Mouse (Mus musculus): ENCODE results near the gene Tenm2. TPM values are rescaled to one million over a fixed set of nuclear protein-coding genes. Genes with fewer than 3 reads are reported as not detected.

Tenm2 gene
- total and polyA plus RNA-seq, 2 experiments from 2014 or later: 41.8 to 91.3 TPM

DNA sequence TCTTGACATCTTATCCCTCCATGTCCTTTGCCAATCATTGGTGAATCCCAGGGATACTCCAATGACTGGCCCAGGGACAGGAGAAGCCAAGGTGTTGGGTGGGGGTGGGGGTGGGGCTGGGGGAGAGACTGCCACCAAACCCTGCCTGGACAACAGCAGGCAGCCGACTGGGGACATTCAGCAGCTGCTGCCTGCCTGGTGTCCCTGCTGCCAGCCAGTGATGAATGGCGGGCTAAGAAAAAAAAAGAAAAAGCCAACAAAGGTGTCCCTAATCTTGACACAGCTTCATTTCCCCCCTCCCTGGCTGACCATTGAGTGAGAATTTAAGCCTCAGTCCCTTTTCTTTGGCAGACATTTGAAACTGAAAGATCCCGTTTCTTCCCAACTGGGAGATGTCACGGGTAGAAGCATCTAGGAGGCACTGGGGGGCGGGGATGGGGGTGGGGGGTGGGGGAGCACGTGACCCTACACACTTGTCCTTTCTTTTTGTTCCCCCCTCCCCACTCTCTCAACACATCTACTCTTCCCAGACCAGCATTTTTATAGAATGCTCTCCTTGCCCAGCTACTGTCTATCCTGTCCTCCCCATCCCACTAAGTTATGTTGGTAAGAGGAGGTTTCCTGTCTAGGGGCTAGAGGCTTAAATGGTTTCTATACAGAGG is 1263.4 kb downstream of the Tenm2 start:
- H3K4me2 ChIP-seq (ENCODE audit: low read depth): no peak overlapping the region
- 14% methylated on average over 6 of the region's 6 CpGs for WGBS
- ATAC-seq: no peak

DNA sequence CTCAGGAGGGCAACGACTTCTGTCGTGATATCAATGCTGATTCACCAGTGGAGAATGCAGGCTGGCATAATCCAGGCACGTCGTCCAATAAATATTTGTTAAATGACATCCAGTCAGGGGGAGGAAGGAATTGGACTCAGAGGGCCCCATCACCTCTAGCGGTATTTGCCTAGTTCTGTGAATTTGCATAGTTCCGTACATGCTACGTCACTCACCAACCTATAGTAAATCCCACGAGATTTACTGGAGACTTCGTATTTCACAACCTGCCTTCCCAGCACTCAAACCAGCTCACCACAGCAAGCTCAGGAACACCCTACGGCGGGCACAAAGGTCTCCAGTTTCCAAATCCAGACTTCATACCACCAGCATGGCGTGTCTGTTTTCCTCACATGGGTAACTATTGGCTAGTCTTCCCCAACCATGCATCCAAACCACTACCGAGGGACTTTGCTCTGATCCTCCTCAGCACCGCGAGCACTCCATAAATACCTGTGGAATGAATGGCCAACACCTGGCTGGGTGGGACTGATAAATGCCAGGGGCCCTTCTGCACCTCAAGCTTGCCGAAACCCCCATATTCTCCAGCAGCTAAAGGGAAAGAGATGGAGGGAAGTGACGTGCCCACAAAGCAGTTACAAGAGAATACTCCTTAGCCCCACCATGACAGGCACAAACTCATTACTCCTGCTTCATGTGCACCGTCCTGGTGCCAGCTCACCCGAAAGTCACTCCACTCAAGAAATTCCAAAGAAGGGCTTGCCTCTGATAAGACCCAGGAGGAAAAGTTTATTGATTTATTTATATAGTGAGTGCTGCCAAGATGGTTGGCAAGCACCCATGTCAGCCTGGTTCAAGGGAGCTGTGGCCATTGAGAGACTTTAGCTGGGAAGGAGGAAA is 1264.7 kb downstream of the Tenm2 start:
- ATAC-seq (no peak), DNase-seq (no peak)
- H3K4me1 ChIP-seq (ENCODE audit: insufficient read depth): peaks cover 1% of the 10 kb centered on the region
- H3K4me2 ChIP-seq (ENCODE audit: low read depth): no peak overlapping the region
- H3K9ac ChIP-seq: no peak overlapping the region
- 90% methylated on average over 19 of the region's 19 CpGs for whole genome bisulfite sequencing
- no peaks in the 10 kb centered on the region for H3K36me3 ChIP-seq (ENCODE audit: insufficient read depth)
- H3K9me3 ChIP-seq (ENCODE audit: low read length): no peaks in the 10 kb centered on the region
- TF ChIP-seq CTCF (IDR thresholded peaks at IDR 0.05; ENCODE audit: low read depth): no peak
- H3K4me3 ChIP-seq (ENCODE audit: low read depth, low read length): no peak overlapping the region
- no peak overlapping the region for H3K27ac ChIP-seq (ENCODE audit: low read depth, low read length)
- no peaks in the 10 kb centered on the region for H3K27me3 ChIP-seq (ENCODE audit: insufficient read depth, low read length)

More for the DNA sequence above, 1263.4 kb downstream of the Tenm2 start:
- no peak for TF ChIP-seq CTCF (IDR thresholded peaks at IDR 0.05; ENCODE audit: low read depth)
- no peak for DNase-seq
- Histone ChIP-seq H3K27ac (ENCODE audit: low read depth, low read length) (no peak overlapping the region), H3K27me3 (ENCODE audit: insufficient read depth, low read length) (no peaks in the 10 kb centered on the region), H3K9me3 (ENCODE audit: low read length) (no peaks in the 10 kb centered on the region), H3K36me3 (ENCODE audit: insufficient read depth) (no peaks in the 10 kb centered on the region), H3K4me1 (ENCODE audit: insufficient read depth) (peaks cover 10% of the 10 kb centered on the region), H3K4me3 (ENCODE audit: low read depth, low read length) (no peak overlapping the region), H3K9ac (no peak overlapping the region)

DNA sequence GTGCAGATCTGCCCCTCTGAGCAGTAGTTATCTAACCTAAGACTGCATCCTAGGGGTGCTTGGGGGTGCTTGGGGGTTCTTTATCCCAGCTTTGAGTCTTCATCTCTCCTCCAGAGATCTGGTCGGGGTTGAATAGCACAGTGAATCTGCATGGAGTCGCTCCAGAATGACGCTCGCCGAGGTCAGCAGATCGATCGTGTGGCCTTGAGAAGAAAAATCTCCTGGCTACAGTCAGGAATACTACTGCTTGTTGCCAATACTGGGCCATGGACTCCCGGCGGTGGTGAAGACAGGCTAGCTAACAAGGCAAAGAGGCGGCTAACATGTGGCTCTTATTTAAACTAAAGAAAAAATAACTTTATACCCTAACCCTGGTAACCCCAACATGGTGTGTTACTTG is 1267.5 kb downstream of the Tenm2 start:
- H3K36me3 ChIP-seq (ENCODE audit: insufficient read depth): no peaks in the 10 kb centered on the region
- DNase-seq (no peak), ATAC-seq (no peak)
- H3K4me2 ChIP-seq (ENCODE audit: low read depth): no peak overlapping the region
- no peak for TF ChIP-seq CTCF (IDR thresholded peaks at IDR 0.05; ENCODE audit: low read depth)
- no peak overlapping the region for H3K27ac ChIP-seq (ENCODE audit: low read depth, low read length)
- no peaks in the 10 kb centered on the region; the same call in 1 of the 2 replicates for H3K4me1 ChIP-seq (ENCODE audit: insufficient read depth)
- WGBS: 96% methylated on average over 10 of the region's 10 CpGs
- H3K27me3 ChIP-seq (ENCODE audit: insufficient read depth, low read length): no peaks in the 10 kb centered on the region
- H3K4me3 ChIP-seq (ENCODE audit: low read depth, low read length): no peak overlapping the region
- H3K9me3 ChIP-seq (ENCODE audit: low read length): no peaks in the 10 kb centered on the region
- no peak overlapping the region for H3K9ac ChIP-seq

DNA sequence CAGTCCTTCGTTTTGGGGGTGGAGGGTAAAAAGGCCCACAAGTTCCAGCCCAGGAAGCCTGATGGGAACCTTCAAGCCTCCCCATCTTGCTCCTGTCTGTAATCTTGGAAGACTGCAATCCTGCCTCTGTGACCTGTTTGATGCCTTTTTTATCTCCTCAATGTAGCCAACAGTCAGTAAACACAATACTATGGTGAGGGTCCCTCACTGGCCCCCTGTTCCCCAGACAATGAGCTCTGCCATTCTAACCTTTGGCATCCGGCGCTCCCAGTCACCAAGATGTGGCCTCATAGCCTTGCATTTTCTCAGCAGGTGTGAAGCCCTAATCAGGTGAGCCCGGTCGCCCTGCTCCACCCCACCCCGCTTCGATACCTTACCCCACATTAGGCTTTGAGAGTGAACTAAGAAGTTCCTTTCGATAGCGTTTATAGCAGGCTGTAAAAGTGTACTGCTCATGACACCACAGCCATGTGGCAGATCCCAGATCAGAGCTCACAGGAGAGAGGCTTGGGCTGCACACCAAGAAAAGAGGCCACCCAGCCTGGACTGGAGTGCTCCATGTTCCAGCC is 1271.7 kb downstream of the Tenm2 start:
- H3K4me2 ChIP-seq (ENCODE audit: low read depth): no peak overlapping the region

DNA sequence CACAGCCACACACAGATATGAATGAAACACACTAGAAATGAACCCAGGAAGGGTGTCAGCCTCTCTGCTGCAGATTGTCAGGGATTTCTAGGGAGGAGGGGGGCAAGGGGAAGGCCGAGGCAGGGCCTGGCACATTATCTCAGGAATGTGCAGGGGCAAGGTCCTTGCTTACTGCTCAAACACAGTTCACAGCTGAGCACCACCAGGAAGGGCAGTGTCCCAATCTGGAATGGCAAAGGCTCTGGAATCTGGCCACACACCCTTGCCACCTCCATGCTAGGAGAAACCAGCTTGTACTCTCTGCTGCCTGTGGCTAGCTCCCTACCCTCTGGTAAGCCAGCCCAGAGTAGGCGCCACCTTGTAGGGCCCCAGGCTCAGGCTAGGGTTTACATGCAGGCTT is 1272.2 kb downstream of the Tenm2 start:
- no peak for ATAC-seq

More for the DNA sequence above, 1271.7 kb downstream of the Tenm2 start:
- no peak overlapping the region for H3K4me3 ChIP-seq (ENCODE audit: low read depth, low read length)
- no peak overlapping the region for H3K27ac ChIP-seq (ENCODE audit: low read depth, low read length)
- no peak for DNase-seq
- no peaks in the 10 kb centered on the region for H3K4me1 ChIP-seq (ENCODE audit: insufficient read depth)
- no peaks in the 10 kb centered on the region for H3K36me3 ChIP-seq (ENCODE audit: insufficient read depth)
- no peaks in the 10 kb centered on the region for H3K9me3 ChIP-seq (ENCODE audit: low read length)
- ATAC-seq: no peak
- no peak overlapping the region for H3K9ac ChIP-seq
- TF ChIP-seq CTCF (IDR thresholded peaks at IDR 0.05; ENCODE audit: low read depth): no peak
- H3K27me3 ChIP-seq (ENCODE audit: insufficient read depth, low read length): no peaks in the 10 kb centered on the region
- 85% methylated on average over 9 of the region's 9 CpGs for WGBS

DNA sequence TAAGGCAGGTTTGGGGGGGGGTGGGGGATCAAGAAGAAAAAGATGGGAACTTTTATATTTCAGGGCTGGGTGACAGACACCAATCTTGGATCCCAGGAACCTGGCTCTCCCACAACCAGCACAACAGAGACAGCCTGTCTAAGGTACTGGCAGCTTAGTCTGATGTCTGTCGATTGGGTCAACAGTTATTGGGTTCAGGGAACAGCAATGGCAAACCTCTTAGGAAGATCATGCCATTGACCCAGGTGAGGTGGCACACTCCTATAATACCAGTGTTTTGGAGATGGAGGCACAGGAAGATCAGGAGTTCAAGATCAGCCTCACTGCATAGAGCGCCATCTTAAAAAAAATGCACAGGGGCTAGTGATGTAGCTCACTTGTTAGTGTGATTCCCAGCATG is 1273.3 kb downstream of the Tenm2 start:
- ATAC-seq: no peak
- no peak overlapping the region for H3K27ac ChIP-seq (ENCODE audit: low read depth, low read length)
- H3K4me1 ChIP-seq (ENCODE audit: insufficient read depth): no peaks in the 10 kb centered on the region
- TF ChIP-seq CTCF (IDR thresholded peaks at IDR 0.05; ENCODE audit: low read depth): no peak
- no peak overlapping the region for H3K4me3 ChIP-seq (ENCODE audit: low read depth, low read length)
- no peak overlapping the region for H3K4me2 ChIP-seq (ENCODE audit: low read depth)
- H3K9ac ChIP-seq: no peak overlapping the region
- no peaks in the 10 kb centered on the region for H3K36me3 ChIP-seq (ENCODE audit: insufficient read depth)
- H3K9me3 ChIP-seq (ENCODE audit: low read length): no peaks in the 10 kb centered on the region
- no peaks in the 10 kb centered on the region for H3K27me3 ChIP-seq (ENCODE audit: insufficient read depth, low read length)
- DNase-seq: no peak
- WGBS: 92% methylated on average over 2 of the region's 2 CpGs

More for the DNA sequence above, 1272.2 kb downstream of the Tenm2 start:
- Histone ChIP-seq H3K9ac (no peak overlapping the region), H3K27ac (ENCODE audit: low read depth, low read length) (no peak overlapping the region), H3K4me1 (ENCODE audit: insufficient read depth) (no peaks in the 10 kb centered on the region), H3K9me3 (ENCODE audit: low read length) (no peaks in the 10 kb centered on the region), H3K4me2 (ENCODE audit: low read depth) (no peak overlapping the region), H3K27me3 (ENCODE audit: insufficient read depth, low read length) (no peaks in the 10 kb centered on the region), H3K4me3 (ENCODE audit: low read depth, low read length) (no peak overlapping the region), H3K36me3 (ENCODE audit: insufficient read depth) (no peaks in the 10 kb centered on the region)
- no peak for TF ChIP-seq CTCF (IDR thresholded peaks at IDR 0.05; ENCODE audit: low read depth)
- DNase-seq: no peak
- 54% methylated on average over 2 of the region's 2 CpGs for WGBS

DNA sequence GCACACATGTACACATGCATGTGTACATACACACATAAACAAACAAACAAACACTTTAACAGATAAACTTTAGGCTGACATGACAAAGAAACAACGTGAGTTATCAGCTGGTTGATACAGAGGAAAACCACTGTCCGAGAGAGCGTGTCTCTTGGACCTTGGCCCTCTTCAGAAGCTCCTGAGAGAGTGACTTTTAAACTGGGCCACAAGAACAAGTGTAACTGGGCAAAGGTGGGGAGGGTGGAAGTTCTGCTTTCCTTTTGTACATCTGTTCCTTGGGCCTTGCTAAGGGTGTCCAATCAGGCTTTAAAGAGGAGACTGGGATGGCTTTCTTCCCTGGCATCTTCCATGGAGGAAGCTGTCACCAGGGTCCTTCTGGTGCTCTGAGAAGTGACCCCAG is 1276.5 kb downstream of the Tenm2 start:
- no peak overlapping the region for H3K4me3 ChIP-seq (ENCODE audit: low read depth, low read length)
- H3K36me3 ChIP-seq (ENCODE audit: insufficient read depth): no peaks in the 10 kb centered on the region
- no peak for TF ChIP-seq CTCF (IDR thresholded peaks at IDR 0.05; ENCODE audit: low read depth)
- H3K9me3 ChIP-seq (ENCODE audit: low read length): no peaks in the 10 kb centered on the region
- no peaks in the 10 kb centered on the region for H3K4me1 ChIP-seq (ENCODE audit: insufficient read depth)
- 94% methylated on average over 3 of the region's 3 CpGs for WGBS
- H3K9ac ChIP-seq: no peak overlapping the region
- no peak overlapping the region for H3K4me2 ChIP-seq (ENCODE audit: low read depth)
- DNase-seq (no peak), ATAC-seq (no peak)
- H3K27me3 ChIP-seq (ENCODE audit: insufficient read depth, low read length): no peaks in the 10 kb centered on the region
- H3K27ac ChIP-seq (ENCODE audit: low read depth, low read length): no peak overlapping the region
